Mouse (Mus musculus) testis, adult 2 months (tissue): ENCODE data around the gene Irgc1.

Experiments
- CTCF ChIP-seq: fragments of 200-500 bp; IDR thresholded peaks from 2 replicates; pipeline ENCODE4 v1.5.1; 2012; ENCODE audit warnings: low read depth, mild to moderate bottlenecking, inconsistent platforms, low read length, moderate library complexity; ENCODE audit not compliant: control insufficient read depth, insufficient read depth, insufficient replicate concordance
- POLR2A ChIP-seq: fragments of 200-500 bp; IDR thresholded peaks from 2 replicates; pipeline ENCODE4 v1.6.1; 2012; ENCODE audit warnings: low read depth, mild to moderate bottlenecking, inconsistent platforms, low read length, moderate library complexity; ENCODE audit not compliant: control insufficient read depth

DNA sequence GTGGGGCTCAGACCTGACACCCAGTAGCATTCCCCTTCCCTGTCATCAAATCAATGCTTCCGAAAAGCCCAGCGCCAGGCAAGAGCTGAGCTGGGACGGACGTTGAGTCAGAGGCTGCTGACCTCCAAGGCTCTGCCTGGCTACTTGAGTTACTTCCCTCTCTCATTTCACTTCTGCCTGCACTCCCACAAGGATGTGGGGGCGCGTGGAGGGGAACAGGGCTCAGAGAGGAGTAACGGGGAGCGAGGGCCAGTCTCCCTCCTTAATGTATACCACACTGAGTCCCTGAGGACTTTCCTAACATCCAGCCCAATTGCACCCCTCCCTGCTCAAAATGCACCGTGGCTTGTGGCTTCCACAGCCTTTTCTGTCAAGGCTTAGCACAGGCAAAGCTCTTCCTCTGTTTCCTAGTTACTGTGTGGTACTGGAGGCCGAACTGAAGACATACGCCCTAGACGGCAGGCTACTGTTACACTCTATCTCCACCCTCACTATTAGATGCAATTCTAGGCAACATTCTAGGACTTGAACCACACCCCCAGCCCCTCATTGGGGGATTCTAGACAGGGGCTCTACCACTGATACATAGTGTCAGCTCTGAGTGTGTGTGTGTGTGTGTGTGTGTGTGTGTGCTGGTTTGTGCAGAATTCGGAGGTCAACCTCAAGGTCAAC lies 62.4 kb downstream of the Irgc1 start:
- TF ChIP-seq CTCF = no peak
- no peak for TF ChIP-seq POLR2A
